Mouse (Mus musculus): ENCODE measurements around the gene Scn4b. TPM values are rescaled to one million over a fixed set of nuclear protein-coding genes. Genes with fewer than 3 reads are reported as not detected.
A peak's percentile ranks its signal among the peaks of the same experiment; 100 is the strongest.

Scn4b gene
- polyA plus RNA-seq (2012; rRNA removed), result 13.3 and 13.8 TPM in 2 replicates

DNA sequence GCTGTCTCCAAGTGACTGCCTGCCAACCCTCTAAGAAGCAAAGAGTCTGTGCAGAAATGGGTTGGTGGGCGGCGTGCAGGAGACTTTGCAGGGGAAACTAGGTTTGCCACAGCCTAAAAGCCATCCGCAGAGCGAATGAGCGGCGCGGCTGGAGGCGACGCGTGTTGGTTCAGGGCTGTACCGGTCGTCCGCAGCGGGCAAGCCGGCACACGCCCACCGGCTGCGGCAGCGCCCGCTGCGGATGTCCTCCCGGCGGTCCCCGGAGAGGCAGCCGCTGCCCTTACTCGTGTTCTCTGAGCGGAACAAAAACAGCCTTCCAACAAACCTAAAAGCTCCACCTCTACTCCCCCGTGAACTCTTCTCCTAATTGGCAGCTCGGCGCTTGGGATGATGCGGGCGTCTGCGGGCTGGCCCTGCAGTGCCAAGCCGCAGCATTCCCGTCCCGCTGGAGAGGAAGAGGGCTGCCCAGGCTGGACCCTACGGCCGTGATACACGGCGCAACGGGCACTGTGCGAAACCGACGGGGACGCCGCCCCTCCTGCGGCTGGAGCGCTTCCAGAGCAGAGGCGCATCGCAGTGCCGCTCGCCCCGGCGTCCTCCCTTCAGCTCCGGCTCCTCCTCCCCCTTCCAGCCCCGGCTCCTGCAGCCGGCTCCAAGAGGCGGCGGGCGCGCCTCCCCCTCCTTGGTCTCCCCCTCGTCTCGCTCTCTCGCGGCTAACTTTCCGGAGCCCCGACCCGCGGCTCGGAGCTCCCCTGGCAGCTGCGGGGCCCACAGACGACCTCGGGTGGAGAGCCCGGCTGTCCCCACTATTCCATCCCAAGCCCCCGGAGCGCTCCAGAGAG lies at the start of gene Scn4b:
Gene Scn4b, plus strand, starts transcription at position 205 of the 842 bp plus-strand sequence.
- peak; percentile 38 for DNase-seq

DNA sequence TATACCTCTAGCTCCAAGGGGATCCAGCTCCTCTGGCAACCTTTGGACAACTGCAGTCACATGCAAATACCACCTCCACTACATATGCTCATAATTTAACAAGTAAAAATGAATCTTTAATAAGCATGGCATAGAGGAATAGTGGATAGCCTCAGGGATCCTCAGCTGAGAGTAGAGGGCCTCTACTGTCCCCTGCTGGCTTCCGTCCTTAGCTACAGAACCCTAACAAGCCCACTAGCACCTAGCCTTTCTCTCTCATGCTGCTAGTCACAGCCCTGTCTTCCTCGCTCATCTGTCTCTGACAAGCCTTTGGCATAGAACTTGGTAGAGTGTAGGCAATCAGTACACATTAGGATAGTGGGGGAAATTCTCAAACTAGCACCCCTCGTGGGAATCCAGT lies 47.4 kb upstream of the Scn4b start:
- Histone ChIP-seq H3K4me3 (ENCODE audit: insufficient read depth, low read depth, low read length) (no peak overlapping the region), H3K27ac (ENCODE audit: insufficient read depth, low read depth, low read length) (no peak overlapping the region), H3K27me3 (replicated peaks; ENCODE audit: control insufficient read depth, insufficient read depth, low read length) (no peaks in the 10 kb centered on the region), H3K4me1 (ENCODE audit: control insufficient read depth, insufficient read depth, low read length) (no peaks in the 10 kb centered on the region), H3K36me3 (ENCODE audit: control insufficient read depth, insufficient read depth, low read length) (no peaks in the 10 kb centered on the region)
- WGBS, result 73% methylated on average over 3 of the region's 3 CpGs
- TF ChIP-seq POLR2A (IDR thresholded peaks at IDR 0.05; ENCODE audit: low read depth, low read length) (no peak), CTCF (conservative IDR thresholded peaks at IDR 0.05; ENCODE audit: insufficient read depth, insufficient read length, low read depth, low read length) (0 out of 2 replicates have a peak, but pooled peaks have one; percentile 10)
- DNase-seq, result no peak

More for the DNA sequence above, at the start of gene Scn4b:
- TF ChIP-seq POLR2A (IDR thresholded peaks at IDR 0.05; ENCODE audit: low read depth, low read length) (no peak), CTCF (conservative IDR thresholded peaks at IDR 0.05; ENCODE audit: insufficient read depth, insufficient read length, low read depth, low read length) (no peak)
- H3K27me3 ChIP-seq (replicated peaks; ENCODE audit: control insufficient read depth, insufficient read depth, low read length), result peaks cover 4% of the 10 kb centered on the region; the same call in 1 of the 2 replicates
- under 1% methylated on average over 74 of the region's 76 CpGs for WGBS
- no peaks in the 10 kb centered on the region for H3K36me3 ChIP-seq (ENCODE audit: control insufficient read depth, insufficient read depth, low read length)
- H3K4me3 ChIP-seq (ENCODE audit: insufficient read depth, low read depth, low read length), result peak within 1 kb of the TSS; percentile 62
- H3K4me1 ChIP-seq (ENCODE audit: control insufficient read depth, insufficient read depth, low read length), result no peaks in the 10 kb centered on the region; the same call in 1 of the 2 replicates
- H3K27ac ChIP-seq (ENCODE audit: insufficient read depth, low read depth, low read length), result peak within 1 kb of the TSS; percentile 75

GRCm38 (mm10) chr9:45092641-45093040 lies 45.6 kb upstream of the Scn4b start:
- 0 out of 2 replicates have a peak overlapping the region, but pooled peaks have one; percentile 27 for H3K27ac ChIP-seq (ENCODE audit: insufficient read depth, low read depth, low read length)
- H3K4me1 ChIP-seq (ENCODE audit: control insufficient read depth, insufficient read depth, low read length), result no peaks in the 10 kb centered on the region
- no peaks in the 10 kb centered on the region for H3K36me3 ChIP-seq (ENCODE audit: control insufficient read depth, insufficient read depth, low read length)
- H3K4me3 ChIP-seq (ENCODE audit: insufficient read depth, low read depth, low read length), result no peak overlapping the region
- 58% methylated on average over 4 of the region's 4 CpGs for WGBS
- no peaks in the 10 kb centered on the region for H3K27me3 ChIP-seq (replicated peaks; ENCODE audit: control insufficient read depth, insufficient read depth, low read length)
- TF ChIP-seq CTCF (conservative IDR thresholded peaks at IDR 0.05; ENCODE audit: insufficient read depth, insufficient read length, low read depth, low read length) (no peak), POLR2A (IDR thresholded peaks at IDR 0.05; ENCODE audit: low read depth, low read length) (no peak)
- peak; percentile 59 for DNase-seq

DNA sequence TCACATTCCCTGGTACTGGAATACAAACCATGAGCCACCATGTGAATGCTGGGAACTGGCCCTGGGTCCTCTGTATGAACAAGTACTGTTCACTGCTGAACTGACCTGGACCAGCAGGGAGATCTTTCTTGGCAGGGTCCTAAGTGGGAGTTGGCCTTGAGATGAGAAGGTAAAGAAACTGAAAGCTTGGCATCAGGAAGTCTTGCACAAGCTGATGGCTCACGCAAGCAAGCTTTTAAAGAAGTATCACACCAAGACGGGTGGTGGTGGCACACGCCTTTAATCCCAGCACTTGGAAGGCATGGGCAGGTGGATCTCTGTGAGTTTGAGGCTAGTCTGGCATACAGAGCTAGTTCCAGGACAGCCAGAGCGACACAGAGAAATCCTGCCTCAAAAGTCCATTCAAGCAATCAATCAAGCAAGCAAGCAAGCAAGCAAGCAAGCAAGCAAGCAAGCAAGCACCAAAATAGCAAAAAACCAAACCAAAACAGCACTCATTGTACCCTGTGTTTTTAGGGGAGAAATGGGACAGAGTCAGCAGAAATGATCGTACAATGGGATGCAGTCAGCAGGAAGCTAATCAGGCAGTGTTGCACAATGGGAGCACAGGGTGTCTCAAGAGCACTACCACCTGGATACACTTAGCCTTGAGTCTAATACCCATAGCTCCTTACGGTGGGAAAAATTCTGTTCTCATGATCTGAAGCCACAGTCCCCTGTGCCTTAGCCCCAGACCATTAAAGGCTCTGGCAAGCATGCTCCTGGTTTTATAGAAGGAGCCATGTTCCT lies 42.9 kb upstream of the Scn4b start:
- WGBS, result 75% methylated on average over 6 of the region's 6 CpGs
- Histone ChIP-seq H3K4me3 (ENCODE audit: insufficient read depth, low read depth, low read length) (no peak overlapping the region), H3K27ac (ENCODE audit: insufficient read depth, low read depth, low read length) (no peak overlapping the region), H3K36me3 (ENCODE audit: control insufficient read depth, insufficient read depth, low read length) (no peaks in the 10 kb centered on the region), H3K4me1 (ENCODE audit: control insufficient read depth, insufficient read depth, low read length) (no peaks in the 10 kb centered on the region), H3K27me3 (replicated peaks; ENCODE audit: control insufficient read depth, insufficient read depth, low read length) (no peaks in the 10 kb centered on the region)
- DNase-seq, result peak; percentile 29
- no peak for TF ChIP-seq CTCF (conservative IDR thresholded peaks at IDR 0.05; ENCODE audit: insufficient read depth, insufficient read length, low read depth, low read length)
- TF ChIP-seq POLR2A (IDR thresholded peaks at IDR 0.05; ENCODE audit: low read depth, low read length), result no peak

DNA sequence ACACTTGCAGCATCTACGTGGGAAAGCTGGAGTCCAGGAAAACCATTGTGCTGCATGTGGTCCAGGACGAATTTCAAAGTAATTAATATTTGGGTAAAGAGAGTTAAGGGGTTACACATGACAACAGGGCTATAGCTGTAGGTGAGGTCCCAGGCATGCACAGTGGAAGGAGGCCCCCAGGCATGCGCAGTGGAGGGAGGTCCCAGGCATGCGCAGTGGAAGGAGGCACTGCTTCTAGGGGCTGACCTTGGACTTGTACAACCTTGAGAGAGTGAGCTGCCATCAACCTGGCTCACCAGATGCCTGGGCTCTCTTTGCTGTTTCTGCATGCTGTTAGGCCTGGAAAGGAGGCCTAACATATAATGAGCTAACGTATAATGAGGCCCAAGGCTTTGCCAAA lies 40.3 kb upstream of the Scn4b start:
- DNase-seq, result no peak
- no peak for TF ChIP-seq POLR2A (IDR thresholded peaks at IDR 0.05; ENCODE audit: low read depth, low read length)
- TF ChIP-seq CTCF (conservative IDR thresholded peaks at IDR 0.05; ENCODE audit: insufficient read depth, insufficient read length, low read depth, low read length), result no peak
- no peaks in the 10 kb centered on the region for H3K27me3 ChIP-seq (replicated peaks; ENCODE audit: control insufficient read depth, insufficient read depth, low read length)
- no peaks in the 10 kb centered on the region for H3K4me1 ChIP-seq (ENCODE audit: control insufficient read depth, insufficient read depth, low read length)
- no peak overlapping the region for H3K27ac ChIP-seq (ENCODE audit: insufficient read depth, low read depth, low read length)
- no peak overlapping the region for H3K4me3 ChIP-seq (ENCODE audit: insufficient read depth, low read depth, low read length)
- no peaks in the 10 kb centered on the region for H3K36me3 ChIP-seq (ENCODE audit: control insufficient read depth, insufficient read depth, low read length)
- 83% methylated on average over 5 of the region's 5 CpGs for WGBS

- 34% methylated on average over 3 of the region's 3 CpGs for WGBS
- no peak for TF ChIP-seq POLR2A (IDR thresholded peaks at IDR 0.05; ENCODE audit: low read depth, low read length)
- Histone ChIP-seq H3K4me3 (ENCODE audit: insufficient read depth, low read depth, low read length) (no peak overlapping the region), H3K27ac (ENCODE audit: insufficient read depth, low read depth, low read length) (no peak overlapping the region), H3K36me3 (ENCODE audit: control insufficient read depth, insufficient read depth, low read length) (no peaks in the 10 kb centered on the region), H3K27me3 (replicated peaks; ENCODE audit: control insufficient read depth, insufficient read depth, low read length) (no peaks in the 10 kb centered on the region), H3K4me1 (ENCODE audit: control insufficient read depth, insufficient read depth, low read length) (no peaks in the 10 kb centered on the region)
- no peak for DNase-seq
These were observed 39.8 kb upstream of the Scn4b start for GRCm38 (mm10) chr9:45098426-45098825.

- Histone ChIP-seq H3K4me1 (ENCODE audit: control insufficient read depth, insufficient read depth, low read length) (no peaks in the 10 kb centered on the region), H3K27me3 (replicated peaks; ENCODE audit: control insufficient read depth, insufficient read depth, low read length) (no peaks in the 10 kb centered on the region), H3K4me3 (ENCODE audit: insufficient read depth, low read depth, low read length) (no peak overlapping the region), H3K27ac (ENCODE audit: insufficient read depth, low read depth, low read length) (no peak overlapping the region), H3K36me3 (ENCODE audit: control insufficient read depth, insufficient read depth, low read length) (no peaks in the 10 kb centered on the region)
- no peak for DNase-seq
- 76% methylated on average over 1 of the region's 1 CpGs for WGBS
- TF ChIP-seq POLR2A (IDR thresholded peaks at IDR 0.05; ENCODE audit: low read depth, low read length) (no peak), CTCF (conservative IDR thresholded peaks at IDR 0.05; ENCODE audit: insufficient read depth, insufficient read length, low read depth, low read length) (no peak)
These were observed 35.7 kb upstream of the Scn4b start for GRCm38 (mm10) chr9:45102528-45102927.

All from kidney, adult 2 months (tissue).